Mouse (Mus musculus): ENCODE results near the gene Cox6b2. TPM values are rescaled to one million over a fixed set of nuclear protein-coding genes. Genes with fewer than 3 reads are reported as not detected.
"Not testable (repeated sequence)": the region's sequence is repeated elsewhere in the genome, so short reads cannot be mapped to it uniquely, and the experiment has no call there.

Cox6b2 gene
- 152 and 159 TPM in 2 replicates for polyA plus RNA-seq (2016; fragmentation: Nextera tagmentation; extraction: Ambion mirVana)

DNA sequence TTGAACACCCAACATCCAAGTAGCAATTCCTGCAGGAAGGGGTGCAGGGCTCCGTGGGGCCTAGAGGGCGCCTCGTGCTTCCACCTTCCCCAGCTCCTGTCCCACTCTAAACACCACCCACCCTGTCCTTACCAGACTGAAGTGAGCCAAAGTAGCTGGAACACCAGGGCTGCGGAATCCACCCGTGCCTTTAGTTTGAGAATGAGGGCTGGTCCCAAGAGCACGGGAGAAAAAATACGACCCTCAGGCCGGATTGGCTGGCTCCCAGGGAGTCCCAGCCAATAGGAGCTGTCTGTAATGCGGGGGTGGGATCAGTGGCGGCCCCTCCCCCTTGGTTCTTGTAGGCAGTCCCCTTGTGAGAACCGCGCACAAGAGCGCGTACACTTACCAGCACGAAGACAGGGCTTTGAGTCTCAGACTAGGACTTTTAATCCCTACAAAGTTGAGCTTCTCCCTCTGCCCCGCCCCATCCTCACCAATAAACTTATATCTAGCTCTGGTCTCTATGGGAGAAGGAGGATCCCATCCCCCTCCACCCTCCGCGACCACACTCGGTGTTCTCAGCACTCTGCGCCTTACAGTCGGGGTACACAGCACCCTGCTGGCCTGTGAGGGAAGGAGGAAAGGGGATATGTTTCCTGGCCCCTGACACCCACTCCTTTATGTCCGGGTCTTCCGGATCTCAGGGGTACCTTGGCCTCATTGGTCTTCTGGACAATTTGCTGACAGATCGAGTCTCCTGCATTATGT, at the start of gene Cox6b2:
Gene Cox6b2 (minus strand): TSS at position 274 of the 750 bp plus-strand sequence.
- Histone ChIP-seq H3K27me3 (replicated peaks) (peaks cover 3% of the 10 kb centered on the region; the same call in 1 of the 2 replicates), H3K36me3 (peaks cover 27% of the 10 kb centered on the region), H3K4me3 (peak within 1 kb of the TSS; percentile 73), H3K4me1 (peaks cover 54% of the 10 kb centered on the region), H3K9me3 (replicated peaks) (peaks cover 7% of the 10 kb centered on the region; the same call in 1 of the 2 replicates), H3K9ac (peak within 1 kb of the TSS; percentile 81), H3K4me2 (peak within 1 kb of the TSS; percentile 94), H3K27ac (peak within 1 kb of the TSS; percentile 90)
- peak; percentile 84 for ATAC-seq
- WGBS (ENCODE audit: insufficient replicate concordance): 5% methylated on average over 24 of the region's 24 CpGs

DNA sequence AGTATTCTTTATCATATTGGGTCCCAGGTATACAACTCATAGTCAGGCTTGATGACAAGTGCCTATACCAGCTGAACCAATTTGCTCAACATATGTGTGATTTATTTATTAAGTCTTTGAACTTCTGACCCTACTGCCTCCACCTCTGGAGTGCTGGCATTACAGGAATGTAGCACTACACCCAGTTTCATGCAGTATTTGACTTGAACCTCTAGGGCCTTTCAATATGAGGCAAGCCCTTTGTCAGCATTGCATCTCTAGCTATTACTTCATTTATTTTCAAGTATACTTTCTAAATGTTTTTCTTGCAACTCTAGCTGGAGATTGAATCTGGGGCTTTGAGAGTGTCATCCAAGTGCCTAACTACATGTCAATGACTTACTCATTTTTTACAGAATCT, 49.4 kb upstream of the Cox6b2 start:
- no peak overlapping the region for H3K4me2 ChIP-seq
- H3K9ac ChIP-seq: no peak overlapping the region
- no peak for ATAC-seq
- no peaks in the 10 kb centered on the region for H3K27me3 ChIP-seq (replicated peaks)
- H3K27ac ChIP-seq: no peak overlapping the region
- peaks cover 15% of the 10 kb centered on the region for H3K4me1 ChIP-seq
- no peak overlapping the region for H3K4me3 ChIP-seq
- H3K9me3 ChIP-seq (replicated peaks): no peaks in the 10 kb centered on the region
- peaks cover 60% of the 10 kb centered on the region for H3K36me3 ChIP-seq

DNA sequence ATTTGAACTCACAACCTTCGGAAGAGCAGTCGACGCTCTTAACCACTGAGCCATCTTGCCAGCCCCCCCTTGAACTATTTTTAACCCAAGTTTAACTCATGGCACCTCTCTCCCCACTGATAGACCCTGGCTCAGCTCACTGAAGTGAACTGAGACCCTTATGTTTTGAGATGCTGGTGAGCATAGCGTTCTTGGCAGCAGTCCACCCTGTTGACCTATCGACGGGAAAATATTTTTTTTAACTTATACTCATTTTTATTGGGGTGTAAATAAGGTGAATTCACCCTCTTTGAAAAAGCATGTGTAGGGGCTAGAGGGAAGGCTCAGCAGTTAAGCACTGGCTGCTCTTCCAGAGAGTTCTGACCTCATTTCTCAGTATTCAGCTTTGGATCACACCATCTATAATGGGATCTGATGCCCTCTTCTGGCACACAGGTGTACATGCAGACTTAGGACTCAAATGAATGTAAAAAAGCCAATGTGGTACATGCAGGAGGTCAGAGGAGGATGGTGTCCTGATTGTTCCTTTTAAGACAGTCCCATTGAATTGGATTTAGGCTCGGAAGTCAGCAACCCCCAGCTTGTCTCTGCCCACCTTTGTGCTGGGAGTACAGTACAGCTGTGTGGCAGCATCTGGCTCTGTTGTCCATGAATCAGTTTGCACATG, 43.0 kb upstream of the Cox6b2 start:
- Histone ChIP-seq H3K9me3 (replicated peaks) (no peaks in the 10 kb centered on the region), H3K4me2 (no peak overlapping the region), H3K36me3 (peaks cover 49% of the 10 kb centered on the region), H3K4me3 (no peak overlapping the region), H3K4me1 (peaks cover 34% of the 10 kb centered on the region), H3K27me3 (replicated peaks) (no peaks in the 10 kb centered on the region), H3K27ac (peak overlapping the region; percentile 52), H3K9ac (no peak overlapping the region)
- WGBS (ENCODE audit: insufficient replicate concordance): 61% methylated on average over 7 of the region's 7 CpGs
- ATAC-seq: no peak

DNA sequence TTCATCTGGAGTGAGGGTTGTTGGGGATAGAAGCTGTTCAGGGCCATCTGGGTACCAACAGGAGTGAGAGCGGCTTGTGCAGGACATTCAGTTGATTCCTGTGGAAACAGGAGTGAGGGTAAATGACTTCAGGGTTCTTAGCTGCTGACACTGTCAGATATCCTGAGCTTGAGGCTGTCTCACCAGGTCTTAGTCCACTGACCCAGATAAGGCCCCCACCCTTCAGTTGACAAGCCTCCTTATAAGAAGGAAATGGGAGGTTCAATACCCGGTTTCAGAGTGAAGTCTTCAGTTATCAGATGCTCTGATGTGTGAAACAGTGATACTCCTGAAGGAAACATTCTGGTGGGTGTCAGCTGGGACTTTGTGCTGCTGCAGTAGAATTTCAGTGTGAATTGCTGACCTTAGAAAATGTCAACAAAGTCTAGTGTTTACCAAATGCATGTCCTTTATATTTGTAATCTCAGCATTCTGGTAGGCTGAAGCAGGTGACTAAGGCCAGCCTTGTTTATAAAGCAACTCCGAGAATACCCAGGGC, 41.8 kb upstream of the Cox6b2 start:
- no peak for ATAC-seq
- H3K9me3 ChIP-seq (replicated peaks): no peaks in the 10 kb centered on the region
- peak overlapping the region; percentile 96 for H3K27ac ChIP-seq

DNA sequence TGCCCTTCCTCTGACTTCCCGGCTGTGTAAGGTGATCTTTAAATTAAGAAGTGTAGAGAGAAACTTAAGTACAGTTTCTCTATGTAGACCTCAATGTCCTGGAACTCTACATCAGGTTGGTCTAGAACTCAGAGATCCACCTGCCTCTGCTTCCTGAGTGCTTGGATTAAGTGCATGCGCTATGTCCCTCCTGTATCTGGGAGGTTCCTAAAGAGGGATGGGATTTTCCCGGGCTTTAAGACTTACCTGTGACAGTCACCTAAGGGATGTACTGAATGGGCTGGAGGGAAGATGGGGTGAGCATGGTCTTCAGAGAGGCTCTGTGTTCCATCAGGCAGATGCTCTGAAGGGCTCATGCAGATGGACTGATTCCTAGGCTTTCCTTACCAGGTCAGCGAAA, 40.8 kb upstream of the Cox6b2 start:
- Histone ChIP-seq H3K4me2 (peak overlapping the region; percentile 83), H3K4me3 (peak overlapping the region; percentile 87), H3K27ac (peak overlapping the region; percentile 96), H3K9ac (peak overlapping the region; percentile 94), H3K9me3 (replicated peaks) (no peaks in the 10 kb centered on the region), H3K27me3 (replicated peaks) (no peaks in the 10 kb centered on the region), H3K4me1 (peaks cover 47% of the 10 kb centered on the region), H3K36me3 (peaks cover 49% of the 10 kb centered on the region)
- no peak for ATAC-seq
- 17% methylated on average over 4 of the region's 4 CpGs for WGBS (ENCODE audit: insufficient replicate concordance)

More for the DNA sequence above, 41.8 kb upstream of the Cox6b2 start:
- H3K4me2 ChIP-seq: peak overlapping the region; percentile 83
- 55% methylated on average over 3 of the region's 3 CpGs for WGBS (ENCODE audit: insufficient replicate concordance)
- peak overlapping the region; percentile 94 for H3K9ac ChIP-seq
- H3K4me3 ChIP-seq: peak overlapping the region; percentile 87
- H3K36me3 ChIP-seq: peaks cover 49% of the 10 kb centered on the region
- no peaks in the 10 kb centered on the region for H3K27me3 ChIP-seq (replicated peaks)
- peaks cover 40% of the 10 kb centered on the region for H3K4me1 ChIP-seq

DNA sequence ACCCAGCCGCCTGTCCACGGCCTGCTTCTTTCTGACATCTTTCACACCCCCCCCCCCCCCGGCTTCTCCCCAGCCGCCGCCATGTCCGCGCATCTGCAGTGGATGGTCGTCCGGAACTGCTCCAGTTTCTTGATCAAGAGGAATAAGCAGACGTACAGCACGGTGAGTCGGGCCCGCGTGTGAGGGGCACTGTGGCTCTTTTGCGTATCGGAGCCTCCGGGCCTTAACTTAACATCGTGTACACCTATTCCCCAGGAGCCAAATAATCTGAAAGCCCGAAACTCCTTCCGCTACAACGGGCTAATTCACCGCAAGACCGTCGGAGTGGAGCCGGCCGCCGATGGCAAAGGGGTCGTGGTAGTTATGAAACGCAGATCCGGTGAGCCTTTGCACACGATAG, 40.4 kb upstream of the Cox6b2 start:
- ATAC-seq; H3K27me3 ChIP-seq (replicated peaks); H3K9me3 ChIP-seq (replicated peaks): not testable (repeated sequence)
- Histone ChIP-seq H3K4me2 (peak overlapping the region; percentile 83), H3K27ac (peak overlapping the region; percentile 96), H3K4me1 (peaks cover 51% of the 10 kb centered on the region), H3K36me3 (peaks cover 47% of the 10 kb centered on the region), H3K4me3 (peak overlapping the region; percentile 87), H3K9ac (peak overlapping the region; percentile 94)
- under 1% methylated on average over 31 of the region's 31 CpGs for WGBS (ENCODE audit: insufficient replicate concordance)

DNA sequence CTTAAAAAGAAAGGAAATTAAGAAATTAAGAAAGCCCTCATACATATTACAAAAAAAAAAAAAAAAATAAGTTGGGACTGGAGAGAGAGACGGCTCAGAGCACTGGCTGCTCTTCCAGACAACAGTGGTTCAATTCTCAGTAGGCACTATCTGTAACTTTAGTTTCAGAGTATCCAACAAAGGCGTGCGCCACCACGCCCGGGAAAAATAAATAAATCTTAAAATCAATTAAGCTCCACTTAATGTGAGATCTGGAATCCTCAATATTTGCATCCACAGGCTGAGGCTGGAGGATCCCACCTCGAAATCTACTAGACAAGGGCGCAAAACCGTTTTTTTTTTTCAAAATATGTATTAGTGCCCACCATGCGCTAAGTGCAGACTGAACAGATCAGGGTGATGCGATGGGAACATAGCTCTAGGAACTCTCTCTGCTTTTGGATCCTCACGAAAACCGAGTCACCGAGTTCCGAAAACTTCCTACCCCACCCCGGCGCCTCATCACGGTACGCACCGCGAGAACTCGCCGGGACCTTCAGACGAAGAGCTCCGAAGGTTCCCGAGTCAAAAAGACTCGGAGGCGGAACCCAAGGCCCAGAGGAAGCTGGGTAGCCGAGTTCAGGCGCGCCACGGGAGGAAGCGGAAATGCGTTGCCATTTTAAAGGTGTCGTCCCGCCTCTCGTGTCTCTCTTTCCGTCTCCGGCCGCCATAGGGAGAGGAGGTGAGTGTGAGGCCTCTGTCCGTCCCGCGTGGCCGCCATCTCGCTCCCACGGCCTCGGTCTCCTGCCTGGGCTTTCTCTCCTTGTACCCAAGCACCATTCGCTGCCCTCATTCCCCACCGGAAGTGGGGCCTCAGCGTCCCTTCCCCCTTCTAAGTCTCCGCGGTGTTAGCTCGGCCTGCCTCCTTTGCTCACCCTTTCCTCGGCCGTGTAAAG, 39.7 kb upstream of the Cox6b2 start, which contains the start of gene Rpl28:
Gene Rpl28 (plus strand): TSS at position 597 of the 935 bp plus-strand sequence.
- Histone ChIP-seq H3K36me3 (peaks cover 42% of the 10 kb centered on the region), H3K9me3 (replicated peaks) (no peaks in the 10 kb centered on the region), H3K4me1 (peaks cover 58% of the 10 kb centered on the region), H3K9ac (peak within 1 kb of the TSS; percentile 94), H3K4me2 (peak within 1 kb of the TSS; percentile 83), H3K4me3 (peak within 1 kb of the TSS; percentile 87), H3K27ac (peak within 1 kb of the TSS; percentile 96), H3K27me3 (replicated peaks) (no peaks in the 10 kb centered on the region)
- 1% methylated on average over 54 of the region's 54 CpGs for WGBS (ENCODE audit: insufficient replicate concordance)
- peak; percentile 84 for ATAC-seq

DNA sequence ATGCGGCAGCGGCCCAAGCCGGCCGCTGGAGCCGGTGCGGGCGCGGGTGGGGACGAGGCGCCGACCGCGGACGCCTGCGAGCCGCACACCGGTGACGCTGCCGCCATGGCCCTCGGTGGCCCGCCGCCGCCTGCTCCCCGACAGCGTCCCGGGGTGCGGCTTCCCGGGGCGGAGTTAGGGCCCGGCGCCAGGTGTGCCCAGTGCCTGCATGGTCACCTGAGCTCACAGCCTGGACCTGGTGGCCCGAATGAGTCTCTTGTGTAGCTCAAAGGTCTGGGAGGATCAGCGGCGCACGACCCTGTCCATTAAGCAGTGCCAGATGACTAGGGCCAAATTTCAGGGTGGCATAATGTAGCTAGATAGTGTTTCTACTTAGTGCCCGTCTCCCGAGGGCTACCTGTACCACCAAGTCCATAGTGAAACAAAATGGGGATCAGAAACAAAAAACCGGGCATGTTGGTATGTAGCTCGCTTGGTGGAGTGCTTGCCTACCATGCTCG, 36.6 kb upstream of the Cox6b2 start, which contains the start of gene Tmem238:
Gene Tmem238 (minus strand): TSS at position 221 of the 500 bp plus-strand sequence.
- Histone ChIP-seq H3K27me3 (replicated peaks) (no peaks in the 10 kb centered on the region), H3K4me1 (peaks cover 59% of the 10 kb centered on the region), H3K4me2 (peak within 1 kb of the TSS; percentile 96), H3K36me3 (peaks cover 17% of the 10 kb centered on the region), H3K9ac (peak within 1 kb of the TSS; percentile 93), H3K27ac (peak within 1 kb of the TSS; percentile 87), H3K9me3 (replicated peaks) (no peaks in the 10 kb centered on the region), H3K4me3 (peak within 1 kb of the TSS; percentile 81)
- ATAC-seq: peak; percentile 30; the same call in 1 of the 2 replicates
- 7% methylated on average over 40 of the region's 40 CpGs for WGBS (ENCODE audit: insufficient replicate concordance)

DNA sequence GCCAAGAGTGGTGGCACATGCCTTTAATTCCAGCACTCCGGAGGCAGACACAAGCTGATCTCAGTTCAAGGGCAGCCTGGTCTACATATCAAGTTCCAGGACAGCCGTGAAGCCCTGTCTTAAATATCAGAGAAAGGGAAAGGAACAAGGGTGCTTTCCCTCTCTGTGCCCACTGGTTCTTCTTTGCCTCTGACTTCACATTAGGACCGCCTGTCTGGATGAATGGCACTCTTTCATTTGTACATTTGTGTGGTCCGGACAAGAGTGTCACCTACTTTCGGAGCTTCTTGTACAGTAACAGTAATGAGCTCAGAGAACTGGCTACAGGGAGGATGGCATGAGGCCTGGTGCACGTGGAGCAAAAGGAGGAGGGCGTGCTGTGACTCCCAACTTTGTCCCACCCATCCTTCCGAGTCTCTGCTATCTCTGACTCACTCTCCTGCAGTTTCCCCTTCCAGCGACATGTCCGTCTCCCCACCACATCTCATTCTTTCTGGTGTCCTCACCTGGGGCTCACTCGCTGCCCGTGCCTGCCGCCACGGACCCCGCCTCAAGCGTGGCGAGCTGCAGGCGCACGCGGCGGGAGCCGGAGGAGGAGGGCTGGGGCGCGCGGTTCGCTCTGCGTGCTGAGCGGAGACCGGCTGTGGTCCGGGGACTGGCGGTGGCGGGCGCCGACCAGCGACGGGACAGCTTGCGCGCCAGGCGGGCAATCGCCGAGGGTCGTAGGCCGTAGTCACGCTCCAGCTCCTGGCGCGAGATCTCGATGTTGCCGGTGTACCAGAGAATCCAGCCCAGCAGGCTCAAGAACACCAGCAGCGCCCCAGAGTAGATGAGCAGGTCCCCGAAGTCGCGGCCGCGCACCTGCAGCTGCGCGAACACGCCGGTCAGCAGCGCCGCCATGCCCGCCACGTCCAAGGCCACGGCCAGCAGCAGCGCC, 35.9 kb upstream of the Cox6b2 start:
- Histone ChIP-seq H3K4me2 (peak overlapping the region; percentile 96), H3K4me1 (peaks cover 59% of the 10 kb centered on the region), H3K9me3 (replicated peaks) (no peaks in the 10 kb centered on the region), H3K9ac (peak overlapping the region; percentile 93), H3K27ac (peak overlapping the region; percentile 87), H3K27me3 (replicated peaks) (no peaks in the 10 kb centered on the region), H3K4me3 (peak overlapping the region; percentile 81), H3K36me3 (peaks cover 16% of the 10 kb centered on the region)
- peak; percentile 40; the same call in 1 of the 2 replicates for ATAC-seq
- WGBS (ENCODE audit: insufficient replicate concordance): 2% methylated on average over 64 of the region's 64 CpGs

DNA sequence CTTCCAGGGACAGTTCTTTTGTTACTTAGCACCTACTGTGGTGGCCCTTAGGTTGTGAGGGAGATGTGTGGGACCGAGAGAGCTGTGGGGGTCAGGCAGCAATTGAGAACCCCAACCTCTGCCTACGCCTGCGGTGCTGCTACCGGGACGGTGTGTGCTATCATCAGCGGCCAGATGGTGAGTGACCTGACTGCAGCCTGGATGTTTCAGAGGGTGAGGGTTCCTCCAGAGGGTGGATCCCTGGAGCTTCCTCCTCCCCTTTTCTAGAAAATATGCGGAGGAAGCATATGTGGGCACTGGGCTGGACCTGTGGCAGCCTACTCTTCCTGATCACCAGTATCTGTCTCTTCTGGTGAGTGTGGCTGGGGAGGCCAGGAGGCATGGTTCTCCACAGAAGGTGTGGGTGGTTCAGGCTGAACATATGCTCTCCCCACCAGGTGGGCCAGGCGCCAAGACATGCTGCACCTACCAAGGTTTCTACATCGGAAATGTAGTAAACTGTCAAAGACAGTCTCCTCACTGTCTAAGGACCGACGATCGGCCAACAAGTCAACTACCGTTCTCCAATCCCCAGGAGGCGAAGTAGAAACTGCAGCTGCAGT, 30.9 kb upstream of the Cox6b2 start:
- peak; percentile 82 for ATAC-seq
- H3K9ac ChIP-seq: peak overlapping the region; percentile 47; the same call in 1 of the 2 replicates

More for the DNA sequence above, 30.9 kb upstream of the Cox6b2 start:
- Histone ChIP-seq H3K4me3 (no peak overlapping the region), H3K36me3 (peaks cover 12% of the 10 kb centered on the region), H3K27me3 (replicated peaks) (peaks cover 42% of the 10 kb centered on the region), H3K4me1 (peaks cover 56% of the 10 kb centered on the region), H3K4me2 (peak overlapping the region; percentile 39), H3K9me3 (replicated peaks) (no peaks in the 10 kb centered on the region), H3K27ac (peak overlapping the region; percentile 43; the same call in 1 of the 2 replicates)
- 44% methylated on average over 14 of the region's 14 CpGs for WGBS (ENCODE audit: insufficient replicate concordance)

Measured in liver, embryonic 12.5 days (tissue).